Mouse (Mus musculus): ENCODE results near the gene Mical2.
A peak's percentile ranks its signal among the peaks of the same experiment; 100 is the strongest.

Gene Mical2

DNA sequence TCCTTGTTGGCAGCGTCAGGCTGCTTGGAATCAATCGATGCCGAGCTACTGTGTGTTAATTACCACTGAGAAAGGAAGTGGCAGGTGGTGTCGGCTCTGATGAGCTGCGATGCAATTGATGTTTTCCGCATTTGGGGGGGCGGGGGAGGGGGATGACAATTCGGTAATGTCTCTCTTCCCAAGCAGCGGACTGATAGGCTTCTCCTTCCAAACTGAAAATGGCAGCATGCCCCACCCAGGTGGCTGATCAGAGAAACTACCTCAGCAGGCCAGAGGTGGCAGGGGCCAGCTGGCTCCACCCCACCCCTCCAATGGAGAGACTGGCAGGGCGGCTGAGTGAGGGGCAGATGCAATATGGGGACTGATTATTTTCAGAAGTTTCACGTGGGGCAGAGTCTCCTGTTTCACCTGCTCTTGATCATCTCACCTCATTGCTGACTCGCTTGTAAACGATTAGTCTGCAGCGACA lies 190.4 kb downstream of the Mical2 start:
- no peak for DNase-seq

DNA sequence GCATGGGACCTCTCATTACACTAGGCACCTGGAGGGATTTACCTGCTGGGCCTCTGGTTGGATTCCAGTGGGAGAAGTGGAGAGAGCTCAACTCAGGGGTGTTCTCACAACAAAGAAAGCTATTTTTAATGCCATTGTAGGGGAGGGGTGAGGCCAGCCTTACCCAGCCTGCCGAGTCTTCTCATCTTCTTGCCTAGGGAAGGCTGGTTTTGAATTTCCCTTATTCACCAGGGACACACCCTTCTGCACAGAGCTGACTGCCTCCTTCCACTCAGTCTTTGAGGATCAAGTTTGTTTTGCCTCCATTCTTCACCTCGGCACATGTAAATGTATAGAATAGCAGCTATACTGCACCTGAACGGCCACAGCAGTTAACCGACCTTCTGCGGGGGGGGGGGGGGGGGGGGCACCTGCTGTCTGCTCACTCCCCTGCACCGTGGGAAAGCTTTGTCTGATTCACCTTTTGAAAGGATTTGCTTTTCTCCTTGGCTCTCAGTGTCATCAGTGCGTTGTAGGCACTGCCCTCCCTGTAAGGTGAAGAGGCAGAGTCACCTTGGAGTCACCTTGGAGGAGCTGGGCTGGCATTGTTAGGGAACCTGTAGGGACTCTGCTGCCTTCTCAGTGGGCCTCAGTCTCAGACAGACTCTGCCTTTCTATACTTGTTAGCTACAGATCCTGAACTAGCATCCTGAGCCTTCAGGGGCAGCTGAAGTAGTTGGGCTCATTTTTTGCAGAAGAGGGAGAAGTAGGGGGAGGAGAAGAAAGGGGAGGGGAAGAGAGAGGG lies 191.3 kb downstream of the Mical2 start:
- no peak for DNase-seq

DNA sequence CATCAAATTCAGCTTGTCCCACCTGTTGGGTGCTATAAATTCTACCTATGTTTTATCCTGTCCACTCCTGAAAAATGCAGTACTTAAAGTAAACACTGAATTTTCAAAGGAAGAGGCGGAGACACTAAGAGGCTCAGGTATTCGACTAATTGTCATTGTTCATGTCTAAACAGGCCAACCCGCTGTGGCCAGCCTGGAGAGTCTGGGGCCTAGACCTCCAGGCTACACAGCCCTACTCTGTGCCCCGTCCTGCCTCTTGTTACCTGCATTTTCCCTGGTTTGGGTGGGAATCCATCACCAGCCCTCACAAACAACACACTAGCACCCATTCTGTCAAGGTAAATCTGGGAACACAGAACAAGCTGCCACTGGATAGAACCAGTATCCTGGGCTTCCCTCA lies 191.9 kb downstream of the Mical2 start:
- no peak for DNase-seq

DNA sequence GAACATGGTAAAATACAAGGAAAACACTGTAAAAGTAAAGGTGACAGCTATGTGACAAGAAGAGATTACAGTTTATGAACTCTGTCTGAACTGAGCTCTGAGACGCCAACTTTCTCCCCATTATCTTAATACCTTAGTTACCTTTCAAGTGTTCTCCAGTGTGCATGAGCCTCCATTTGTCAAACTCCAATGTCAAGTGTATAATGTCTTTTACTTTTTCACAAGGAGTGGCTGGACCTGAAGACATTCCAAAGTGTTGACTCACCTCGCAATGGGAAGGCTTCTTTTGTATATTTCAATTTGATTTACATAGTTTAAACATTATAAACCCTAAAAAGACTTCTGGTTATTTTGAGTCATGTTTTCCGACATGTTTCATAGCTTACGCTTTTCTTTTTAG lies 197.8 kb downstream of the Mical2 start:
- no peak for DNase-seq

DNA sequence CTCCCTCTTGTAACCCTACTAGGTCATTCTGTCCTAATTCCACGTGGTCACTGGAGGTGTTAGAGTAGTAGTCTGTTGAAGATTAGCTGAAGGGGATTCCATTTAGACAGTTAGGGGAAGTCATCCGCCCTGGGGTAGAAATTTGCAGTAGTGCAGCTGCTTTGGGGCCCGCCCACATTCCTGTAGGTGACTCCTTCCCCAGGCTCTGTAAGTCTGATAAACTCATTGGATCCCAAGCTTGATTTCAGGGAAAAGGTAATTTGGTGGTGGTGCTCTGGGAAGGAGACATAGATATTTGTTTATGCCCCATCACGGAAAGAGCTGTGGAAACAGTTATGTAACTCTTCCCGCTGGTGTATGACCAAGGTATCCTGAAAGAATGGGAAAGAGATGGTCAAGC lies 201.2 kb downstream of the Mical2 start:
- no peak for DNase-seq

DNA sequence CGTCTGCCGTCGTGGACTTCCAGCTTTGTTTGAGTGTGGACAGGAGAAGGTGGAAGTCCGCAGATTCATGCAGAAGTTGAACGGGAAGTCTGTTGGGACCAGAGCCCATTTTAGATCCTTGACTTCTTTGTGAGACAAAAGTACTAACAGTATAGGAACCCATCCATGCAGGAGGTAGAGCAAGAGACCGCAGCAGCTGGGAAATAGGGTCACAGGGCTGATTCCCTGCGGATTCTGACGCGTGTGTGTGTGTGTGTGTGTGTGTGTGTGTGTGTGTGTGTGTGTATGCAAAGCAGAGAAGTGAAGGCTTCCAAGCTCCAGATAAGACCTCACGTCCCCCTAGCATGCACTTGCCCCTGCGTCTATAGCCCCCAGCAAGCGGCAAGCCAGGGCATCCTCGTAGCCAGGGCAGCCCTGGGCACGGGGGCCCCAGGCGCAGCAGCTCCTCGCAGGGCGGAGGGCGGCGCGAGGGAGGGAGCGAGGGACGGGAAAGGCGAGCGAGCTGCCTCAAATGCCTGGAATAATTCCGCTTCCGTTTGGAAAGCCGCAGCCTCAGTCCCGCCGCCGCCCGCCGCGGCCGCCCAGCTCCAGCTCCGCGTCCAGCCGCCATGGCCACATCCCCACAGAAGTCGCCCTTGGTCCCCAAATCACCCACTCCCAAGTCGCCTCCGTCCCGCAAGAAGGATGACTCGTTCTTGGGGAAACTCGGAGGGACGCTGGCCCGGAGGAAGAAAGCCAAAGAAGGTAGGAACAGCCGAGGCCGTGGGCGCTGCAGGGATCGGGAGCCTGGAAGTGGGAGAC lies 201.9 kb downstream of the Mical2 start, which contains the start of gene Parva:
Gene Parva, plus strand, starts transcription at position 149 of the 801 bp plus-strand sequence.
- DNase-seq = peak; percentile 68 to 76

DNA sequence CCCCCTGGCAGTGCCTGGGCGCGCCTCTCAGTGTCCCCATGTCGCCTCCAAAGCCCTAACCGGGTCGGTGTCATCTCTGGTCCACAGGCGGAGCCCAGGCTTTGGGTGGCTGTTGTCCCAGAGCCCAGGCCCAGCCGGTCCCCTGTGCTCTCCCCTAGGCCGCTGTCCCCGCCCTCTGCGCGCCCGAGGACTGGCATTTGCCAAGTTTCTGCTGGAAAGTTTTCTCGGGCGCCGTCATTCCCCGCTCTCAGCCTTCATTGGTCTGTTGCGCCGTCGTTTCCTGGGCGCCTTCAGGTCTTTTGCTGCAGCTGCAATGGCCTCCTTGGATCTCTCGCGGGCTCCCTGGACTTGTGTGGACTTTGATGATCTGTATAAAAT lies 202.5 kb downstream of the Mical2 start:
- peak; percentile 81 to 86 for DNase-seq

DNA sequence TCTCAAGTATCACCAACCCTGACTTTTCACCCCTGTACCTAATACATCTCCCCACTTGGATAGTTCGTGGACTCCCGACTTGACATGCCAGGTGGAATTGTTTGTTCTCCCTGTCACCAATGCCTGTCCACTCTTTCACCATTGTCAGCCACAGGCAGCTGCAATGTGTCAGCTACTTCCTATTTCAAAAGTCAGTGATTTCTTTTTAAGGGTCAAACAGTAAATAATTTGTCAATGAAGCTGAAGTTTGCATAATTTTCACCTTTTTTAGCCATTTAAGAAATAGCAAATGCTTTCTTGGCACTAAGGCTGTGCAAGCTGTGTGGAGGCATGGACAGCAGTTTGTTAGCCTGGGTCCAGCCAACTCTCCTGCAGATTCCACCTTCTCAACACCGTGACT lies 214.2 kb downstream of the Mical2 start:
- peak; percentile 23 to 34 for DNase-seq

DNA sequence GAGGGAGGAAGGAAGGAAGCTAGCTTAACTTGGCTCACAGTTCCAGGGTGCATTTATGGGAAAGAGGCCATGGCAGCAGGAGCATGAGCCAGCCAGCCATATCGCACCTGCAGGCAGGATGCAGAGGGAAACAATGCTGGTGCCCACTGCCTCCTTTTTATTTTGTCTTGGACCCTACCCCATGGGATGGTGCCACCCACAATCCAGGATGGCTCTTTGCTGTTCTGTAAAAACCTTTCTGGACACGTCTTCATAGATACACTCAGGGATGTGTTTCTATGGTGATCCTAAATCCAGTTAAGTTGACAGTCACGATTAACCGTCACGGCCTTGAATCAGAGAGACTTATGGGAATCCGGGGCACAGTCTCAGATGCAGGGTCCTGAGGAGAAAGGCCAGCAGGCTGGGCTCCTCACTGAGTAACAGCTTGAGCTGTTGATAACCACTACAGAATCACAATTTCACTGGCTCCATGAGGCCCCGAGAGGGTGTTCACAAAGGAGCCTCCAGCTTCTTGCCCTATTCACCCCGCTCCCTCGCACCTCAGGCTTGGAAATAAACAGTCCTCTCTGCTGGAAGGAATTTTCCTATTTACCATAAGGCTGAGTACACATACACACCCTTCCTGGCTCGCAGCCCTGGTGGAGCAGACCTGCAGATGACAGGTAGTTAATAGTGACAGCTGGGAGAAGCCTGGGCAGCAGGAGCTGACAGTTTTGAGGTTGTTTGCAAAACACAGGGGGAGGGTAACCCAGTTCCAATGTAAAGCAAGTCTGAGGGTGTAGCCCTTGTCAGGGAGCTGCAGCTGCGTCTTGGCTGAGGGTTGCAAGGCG lies 218.7 kb downstream of the Mical2 start:
- DNase-seq = peak; percentile 79 to 84

DNA sequence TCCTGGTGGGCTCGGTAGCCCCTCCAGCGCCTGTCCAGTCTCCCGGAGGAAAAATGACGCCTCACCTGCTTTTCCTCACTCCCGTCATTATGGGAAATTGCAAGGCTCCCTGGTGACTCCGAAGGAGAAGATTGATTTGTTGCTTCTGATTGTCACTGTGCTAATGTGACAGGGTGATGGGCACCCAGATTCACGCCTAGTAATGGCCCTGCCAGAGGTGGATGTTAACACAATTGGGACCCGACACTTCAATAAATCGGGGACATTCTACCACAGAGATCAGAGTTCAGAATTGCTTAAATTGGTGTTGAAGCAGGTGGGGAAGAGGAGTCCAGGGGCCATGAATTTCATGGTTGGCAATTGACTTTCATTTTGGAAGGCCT lies 219.3 kb downstream of the Mical2 start:
- no peak for DNase-seq

DNA sequence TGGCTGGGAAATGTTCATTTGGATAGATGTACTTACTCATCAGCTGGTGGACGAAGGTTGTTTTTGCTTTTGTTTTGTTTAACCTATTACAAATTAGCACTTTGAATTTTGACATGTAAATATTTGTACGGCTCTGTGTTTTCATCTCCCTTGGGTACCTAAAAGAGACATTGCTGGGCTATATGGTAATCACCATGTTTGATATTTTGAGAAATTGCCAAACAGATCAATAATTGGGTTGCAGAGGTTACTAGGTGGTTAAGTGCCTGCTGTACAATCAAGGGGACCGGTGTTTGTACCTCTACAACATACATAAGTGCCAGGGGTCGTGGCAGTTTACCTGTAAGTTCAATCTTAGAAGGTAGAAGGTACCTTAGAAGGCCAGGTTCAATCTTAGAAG lies 220.8 kb downstream of the Mical2 start:
- no peak for DNase-seq

DNA sequence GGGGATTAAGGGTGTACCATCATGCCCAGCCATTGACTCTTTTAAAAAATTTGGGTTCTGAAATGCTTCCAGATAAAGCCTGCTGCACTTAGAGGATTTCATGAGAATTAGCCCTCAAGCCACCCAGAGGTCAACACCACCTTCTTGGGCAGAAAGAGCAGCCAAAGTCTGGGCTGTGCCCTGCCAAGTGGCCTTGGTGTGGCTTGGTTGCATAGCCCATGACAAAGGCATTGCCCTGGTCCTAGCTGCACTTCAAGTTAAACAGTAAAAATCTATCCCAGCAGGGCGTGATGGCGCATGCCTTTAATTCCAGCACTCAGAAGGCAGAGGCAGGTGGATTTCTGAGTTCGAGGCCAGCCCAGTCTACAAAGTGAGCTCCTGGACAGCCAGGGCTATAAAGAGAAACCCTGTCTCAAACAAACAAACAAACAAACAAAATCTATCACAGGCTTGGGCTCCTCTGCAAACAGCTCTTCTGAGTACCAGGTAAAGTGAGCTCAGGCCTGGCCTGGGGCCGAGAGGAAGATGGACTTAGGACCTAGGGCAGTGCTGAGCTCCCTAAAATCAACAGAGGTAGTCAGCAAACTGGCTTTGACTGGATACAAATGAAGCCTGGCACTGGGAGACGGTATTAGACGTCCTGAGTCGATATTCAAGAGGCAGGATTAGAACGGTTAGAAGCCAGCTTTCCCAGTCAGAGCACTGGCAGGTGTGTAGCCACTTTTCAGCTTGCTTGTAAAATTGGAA lies 224.5 kb downstream of the Mical2 start:
- DNase-seq = no peak

DNA sequence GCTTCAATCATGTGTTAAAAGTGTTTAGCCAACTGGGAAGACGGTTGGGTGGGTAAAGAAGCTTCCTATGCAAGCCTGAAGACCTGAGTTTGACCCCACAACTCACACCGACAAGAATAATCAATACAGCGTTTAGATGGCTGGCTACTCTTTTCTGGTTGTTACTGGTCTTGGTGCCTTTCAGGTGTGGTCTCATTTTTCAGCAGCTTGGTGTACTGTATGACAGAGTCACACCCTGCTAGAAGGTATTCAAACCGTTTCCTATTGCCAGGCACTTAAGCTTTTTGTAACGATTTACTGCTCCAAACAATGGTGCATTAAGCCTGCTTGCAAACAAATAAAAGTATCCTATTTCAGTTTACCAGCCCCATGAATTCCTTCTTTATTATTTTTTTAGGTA lies 226.8 kb downstream of the Mical2 start:
- no peak for DNase-seq

DNA sequence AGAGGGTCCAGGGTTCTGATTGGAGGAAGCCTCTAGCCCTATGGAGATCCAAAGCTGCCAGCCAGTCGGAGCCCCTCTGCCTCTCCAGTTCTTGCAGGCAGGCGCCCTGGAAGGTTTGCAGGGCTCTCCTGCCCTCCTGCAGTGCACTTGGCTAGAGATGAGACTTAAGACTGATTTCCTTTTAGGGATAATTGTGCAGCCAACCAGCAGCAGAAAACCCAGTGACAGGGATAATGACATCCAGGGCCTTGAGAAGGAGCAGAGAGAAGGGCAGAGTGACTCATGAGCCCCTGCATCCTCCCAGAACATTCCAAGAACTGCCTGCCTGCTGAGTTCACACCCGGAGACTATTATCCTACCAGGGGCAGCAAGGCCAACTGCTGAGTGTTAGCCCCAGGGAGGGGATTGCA lies 228.2 kb downstream of the Mical2 start:
- DNase-seq = peak in 1 of 2 experiments; percentile 28

DNA sequence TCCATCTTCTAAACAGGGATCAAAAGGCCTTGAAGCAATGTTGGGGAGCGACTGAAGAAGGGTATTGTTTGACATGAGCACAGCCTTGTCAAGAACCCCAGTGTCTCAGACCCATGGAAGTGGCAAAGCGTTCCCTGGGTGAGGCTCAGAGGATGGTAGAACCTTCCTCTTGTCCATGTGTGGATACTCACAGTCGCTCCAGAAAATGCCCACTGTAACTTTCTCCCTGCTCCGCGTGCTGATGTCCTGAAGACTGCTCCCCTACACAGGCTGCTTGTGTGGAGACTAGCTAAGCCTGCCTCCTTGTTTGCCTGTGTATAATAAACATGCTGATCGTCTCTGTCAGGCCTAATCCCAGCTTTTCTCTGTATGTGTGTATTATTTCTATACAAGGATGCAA lies 228.7 kb downstream of the Mical2 start:
- DNase-seq = no peak

DNA sequence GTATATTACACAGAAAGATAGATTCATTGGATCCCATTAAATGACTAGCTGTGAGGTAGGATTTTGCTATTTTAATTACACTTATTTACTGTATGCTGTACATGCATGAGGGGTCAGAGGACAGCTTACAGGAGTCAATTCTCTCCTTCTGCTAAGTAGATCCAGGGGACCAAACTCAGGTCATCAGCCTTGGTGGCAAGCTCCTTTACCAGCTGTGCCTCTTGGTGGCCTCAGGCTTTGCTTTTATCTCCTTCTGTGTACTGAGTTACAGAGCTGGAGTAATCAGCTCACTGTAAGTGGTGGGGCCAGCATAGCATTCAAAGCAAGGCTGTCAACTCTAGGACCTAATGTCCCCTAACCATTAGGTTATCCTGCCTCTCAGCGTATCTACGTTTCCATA lies 229.3 kb downstream of the Mical2 start:
- no peak for DNase-seq

DNA sequence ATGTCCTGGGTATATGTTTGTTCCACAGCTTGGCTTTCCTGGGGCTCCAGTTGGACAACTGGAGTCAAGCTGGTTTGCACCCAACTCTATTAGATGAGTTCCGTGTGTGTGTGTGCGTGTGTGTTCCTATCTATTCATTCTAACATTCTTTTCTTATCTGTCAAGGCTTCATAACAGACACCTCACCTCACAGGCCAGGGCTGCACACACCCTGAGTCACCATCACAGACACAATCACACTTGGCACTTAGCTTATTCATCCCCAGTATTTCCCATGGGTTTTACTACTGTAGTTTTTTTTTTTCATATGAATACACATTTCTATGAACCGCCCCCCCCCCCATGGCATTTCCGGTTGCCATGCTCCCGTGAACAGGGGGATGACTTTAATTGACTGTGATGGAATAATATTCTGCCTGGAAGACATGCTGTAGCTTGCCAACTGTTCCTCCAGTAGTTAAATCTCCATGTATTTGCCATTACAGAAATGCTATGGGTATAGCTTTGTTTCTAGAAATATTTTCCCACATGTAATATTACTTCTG lies 230.0 kb downstream of the Mical2 start:
- DNase-seq = no peak

DNA sequence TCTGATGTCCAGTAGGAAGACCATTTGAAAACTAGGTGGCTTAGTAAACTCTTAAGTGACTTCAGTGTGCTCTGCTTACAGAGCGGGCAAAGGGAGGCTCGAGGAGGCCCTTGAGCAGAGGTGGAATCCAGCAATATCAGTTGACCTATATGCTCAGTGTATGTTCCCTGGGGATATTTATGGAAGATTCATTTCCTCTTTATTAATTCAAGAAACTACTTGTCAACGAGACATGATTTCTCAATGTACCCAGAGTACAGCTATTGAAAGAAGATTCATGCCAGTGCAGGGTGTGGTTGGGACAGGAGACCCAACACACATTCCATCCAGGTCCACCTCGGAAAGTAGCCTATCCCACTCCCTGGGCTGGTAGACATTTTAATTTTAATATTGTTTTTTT lies 231.7 kb downstream of the Mical2 start:
- DNase-seq = no peak

DNA sequence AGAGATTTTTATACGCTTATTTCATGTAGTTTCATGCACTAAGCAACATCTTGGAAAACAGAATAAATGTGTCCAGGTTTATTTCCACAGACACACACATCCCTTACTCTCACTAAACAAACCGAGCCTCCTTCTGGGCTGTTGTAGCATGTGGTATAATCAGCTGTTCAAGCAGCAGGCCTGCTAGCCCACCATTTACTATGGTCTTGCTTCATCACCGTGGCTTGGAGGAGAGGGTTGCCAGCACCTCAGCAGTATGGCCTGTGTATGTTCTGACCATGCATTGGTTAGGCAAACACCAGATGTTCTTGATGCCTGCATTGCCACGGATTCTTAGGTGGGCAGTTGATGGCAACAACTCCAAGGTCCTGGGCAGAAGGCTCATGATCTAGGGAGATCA lies 232.3 kb downstream of the Mical2 start:
- DNase-seq = no peak

DNA sequence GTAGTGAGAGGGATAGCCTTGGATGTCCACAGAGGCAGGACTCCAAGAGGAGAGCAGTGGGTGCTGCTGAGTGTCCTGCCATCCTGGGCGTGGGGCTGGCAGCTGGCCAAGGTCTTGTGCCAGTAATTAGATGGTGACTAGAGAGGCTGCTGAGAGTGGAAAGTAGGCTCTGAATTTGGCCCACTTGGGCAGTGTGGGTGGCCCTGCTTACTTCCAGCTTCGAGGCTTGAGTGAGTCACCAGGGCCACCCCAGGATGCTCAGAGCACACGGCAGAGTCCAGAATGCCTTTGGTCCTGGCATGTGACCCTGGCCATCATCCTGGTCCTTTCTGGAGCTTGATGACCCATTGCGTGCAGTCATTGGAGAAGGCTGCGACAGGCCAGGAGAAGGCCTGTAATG lies 232.8 kb downstream of the Mical2 start:
- peak; percentile 73 to 76 for DNase-seq
